In the genomic region with DNA sequence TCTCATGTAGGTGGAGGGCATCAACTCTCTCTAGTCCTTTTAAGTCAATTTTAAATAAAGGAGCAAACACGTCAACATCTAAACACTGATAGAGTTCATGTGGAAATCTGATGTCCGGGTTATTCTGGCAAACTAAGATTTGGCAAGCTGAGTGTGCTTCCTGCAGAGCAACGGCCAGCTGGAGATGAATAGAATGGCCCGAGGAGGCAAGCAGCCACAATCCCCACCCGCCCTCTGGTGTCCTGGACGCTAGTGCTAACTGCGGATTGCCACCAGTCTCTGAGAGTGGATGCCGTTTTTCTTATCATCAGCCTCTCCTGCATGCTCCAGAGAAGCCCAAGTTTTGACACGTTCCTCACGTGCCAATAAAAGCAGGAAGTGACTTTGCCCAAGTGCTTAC, we compare ENCODE assay signal across 16 mouse cellular contexts. TPM values are rescaled to one million over a fixed set of nuclear protein-coding genes. Genes with fewer than 3 reads are reported as not detected.
A peak's percentile ranks its signal among the peaks of the same experiment; 100 is the strongest.
DNase-seq lines count a peak whose midpoint lies in the region; ATAC-seq and TF ChIP-seq lines count a peak whose summit lies in the region.
"Had no signal": no experiment of that assay in that cellular context is flagged by ENCODE, and none has a peak within 500 bp of the region (broad histone marks: within the 10 kb centered on the region; RNA-seq: fewer than 3 reads in every experiment).

No protein-coding gene starts in this region.

- intact Hi-C loops in heart, adult 2 months (cut with DNase I), result no loop called here

- TF ChIP-seq CTCF in hindbrain, postnatal 0 days (IDR thresholded peaks at IDR 0.05; ENCODE audit: low read depth), result peak; percentile 28; the same call in 1 of the 2 replicates
- no peak for TF ChIP-seq CTCF in heart, adult 2 months (IDR thresholded peaks at IDR 0.05)

- H3K27me3 ChIP-seq in forebrain, embryonic 13.5 days, result peaks cover 16% of the 10 kb centered on the region
- H3K27me3 ChIP-seq in forebrain, embryonic 11.5 days (ENCODE audit: control insufficient read depth, insufficient read depth, low read length), result peaks cover 16% of the 10 kb centered on the region
- no peaks in the 10 kb centered on the region for H3K27me3 ChIP-seq in hindbrain, postnatal 0 days (ENCODE audit: insufficient read depth, low read length)
- peaks cover 7% of the 10 kb centered on the region for H3K27me3 ChIP-seq in heart, adult 2 months (ENCODE audit: control insufficient read depth, insufficient read depth, low read length)

- peak overlapping the region; percentile 68; the same call in 1 of the 2 replicates for H3K4me3 ChIP-seq in forebrain, embryonic 13.5 days
- H3K4me3 ChIP-seq in forebrain, embryonic 11.5 days (ENCODE audit: low read depth, low read length), result no peak overlapping the region
- no peak overlapping the region for H3K4me3 ChIP-seq in hindbrain, postnatal 0 days (ENCODE audit: low read length)
- no peak overlapping the region for H3K4me3 ChIP-seq in heart, adult 2 months
- H3K4me3 ChIP-seq: embryonic facial prominence, embryonic 15.5 days; liver, embryonic 15.5 days had no signal

- H3K79me2 ChIP-seq in heart, adult 2 months (replicated peaks; ENCODE audit: control insufficient read depth, insufficient read depth, low read length), result no peaks in the 10 kb centered on the region

- no peak for TF ChIP-seq POLR2A in heart, adult 2 months (IDR thresholded peaks at IDR 0.05; ENCODE audit: insufficient read depth, low read depth, low read length)

- peaks cover 3% of the 10 kb centered on the region; the same call in 1 of the 2 replicates for H3K36me3 ChIP-seq in forebrain, embryonic 13.5 days (ENCODE audit: poor library complexity, severe bottlenecking)
- H3K36me3 ChIP-seq in forebrain, embryonic 11.5 days (ENCODE audit: control insufficient read depth, insufficient read depth, low read length), result no peaks in the 10 kb centered on the region
- H3K36me3 ChIP-seq in hindbrain, postnatal 0 days (ENCODE audit: insufficient read depth, low read length), result no peaks in the 10 kb centered on the region
- H3K36me3 ChIP-seq in heart, adult 2 months (ENCODE audit: control insufficient read depth, insufficient read depth, low read length), result no peaks in the 10 kb centered on the region
- H3K36me3 ChIP-seq: embryonic facial prominence, embryonic 15.5 days; liver, embryonic 15.5 days had no signal

- TF ChIP-seq EP300 in heart, adult 2 months (IDR thresholded peaks at IDR 0.05; ENCODE audit: insufficient read depth, low read depth, low read length), result no peak

- H3K27ac ChIP-seq in forebrain, embryonic 13.5 days, result no peak overlapping the region
- H3K27ac ChIP-seq in forebrain, embryonic 11.5 days (ENCODE audit: low read depth, low read length), result no peak overlapping the region
- no peak overlapping the region for H3K27ac ChIP-seq in hindbrain, postnatal 0 days
- no peak overlapping the region for H3K27ac ChIP-seq in heart, adult 2 months
- H3K27ac ChIP-seq: embryonic facial prominence, embryonic 15.5 days; liver, embryonic 15.5 days; macrophage had no signal

- DNase-seq in forebrain, embryonic 11.5 days (ENCODE audit: low spot score), result no peak
- DNase-seq in Muller cell, postnatal 12 days (ENCODE audit: inconsistent ontology term), result peak; percentile 39
- DNase-seq in cerebellum, postnatal 14 days, result peak; percentile 81 to 83
- DNase-seq in hindbrain, postnatal 0 days (ENCODE audit: low spot score), result peak; percentile 48
- DNase-seq in heart, adult 2 months, result no peak
- no peak for DNase-seq in heart, adult 11 months
- no peak for DNase-seq in spleen, postnatal 4 days (ENCODE audit: low spot score in 2 of 2)
- DNase-seq: adrenal gland, postnatal 14 days; heart, adult 18-20 months had no signal

- H3K9ac ChIP-seq in forebrain, embryonic 13.5 days, result peak overlapping the region; percentile 46; the same call in 1 of the 2 replicates
- no peak overlapping the region for H3K9ac ChIP-seq in forebrain, embryonic 11.5 days (ENCODE audit: low read length)
- H3K9ac ChIP-seq in hindbrain, postnatal 0 days (replicated peaks; ENCODE audit: low read length), result no peak overlapping the region; the same call in 1 of the 2 replicates
- no peak overlapping the region for H3K9ac ChIP-seq in heart, adult 2 months (ENCODE audit: low read depth, low read length)
- H3K9ac ChIP-seq: embryonic facial prominence, embryonic 15.5 days; liver, embryonic 15.5 days had no signal

- peaks cover 40% of the 10 kb centered on the region for H3K4me1 ChIP-seq in forebrain, embryonic 13.5 days
- 0 out of 2 replicates have a peak, but pooled peaks cover 2% of the 10 kb centered on the region for H3K4me1 ChIP-seq in forebrain, embryonic 11.5 days (replicated peaks; ENCODE audit: control insufficient read depth, insufficient read depth, low read length)
- H3K4me1 ChIP-seq in hindbrain, postnatal 0 days (ENCODE audit: insufficient read depth, low read length), result peaks cover 21% of the 10 kb centered on the region; the same call in 1 of the 2 replicates
- H3K4me1 ChIP-seq in heart, adult 2 months (ENCODE audit: control insufficient read depth, insufficient read depth, low read length), result no peaks in the 10 kb centered on the region

- peak overlapping the region; percentile 72 for H3K4me2 ChIP-seq in forebrain, embryonic 13.5 days
- no peak overlapping the region for H3K4me2 ChIP-seq in forebrain, embryonic 11.5 days (ENCODE audit: low read depth, low read length, severe bottlenecking)
- peak overlapping the region; percentile 61 for H3K4me2 ChIP-seq in hindbrain, postnatal 0 days (ENCODE audit: low read depth, low read length)
- H3K4me2 ChIP-seq: embryonic facial prominence, embryonic 15.5 days; liver, embryonic 15.5 days had no signal

- 34% methylated on average over 10 of the region's 10 CpGs for WGBS in forebrain, embryonic 13.5 days
- 40% methylated on average over 10 of the region's 10 CpGs for WGBS in forebrain, embryonic 11.5 days
- WGBS in hindbrain, postnatal 0 days, result 16% methylated on average over 10 of the region's 10 CpGs
- WGBS in heart, adult 2 months, result 24% methylated on average over 10 of the region's 10 CpGs

- no peaks in the 10 kb centered on the region for H3K9me3 ChIP-seq in forebrain, embryonic 13.5 days (replicated peaks)
- no peaks in the 10 kb centered on the region for H3K9me3 ChIP-seq in forebrain, embryonic 11.5 days (ENCODE audit: control insufficient read depth, low read length)
- H3K9me3 ChIP-seq in hindbrain, postnatal 0 days (ENCODE audit: low read length), result no peaks in the 10 kb centered on the region
- H3K9me3 ChIP-seq: embryonic facial prominence, embryonic 15.5 days; liver, embryonic 15.5 days had no signal

- ATAC-seq in forebrain, embryonic 13.5 days, result no peak
- ATAC-seq in forebrain, embryonic 11.5 days (replicated peaks; ENCODE audit: low FRiP score), result no peak
- no peak for ATAC-seq in hindbrain, postnatal 0 days

RNA-seq across cellular contexts. Expression of a gene that starts 2.8 kb away (rescaled TPM):
- 3.5 TPM in 2 replicates for polyA plus RNA-seq in forebrain, embryonic 13.5 days (2015; fragmentation: Nextera tagmentation; extraction: Ambion mirVana)
- polyA plus RNA-seq in forebrain, embryonic 11.5 days (2014; fragmentation: Nextera tagmentation; extraction: Ambion mirVana), result 8.2 and 13.5 TPM in 2 replicates
- 146 and 153 TPM in 2 replicates for total RNA-seq in hindbrain, postnatal 0 days (2014; rRNA removed)
- polyA plus RNA-seq in hindbrain, postnatal 0 days (2015; fragmentation: Nextera tagmentation; extraction: Ambion mirVana), result 18.3 and 19.9 TPM in 2 replicates
- not detected for total RNA-seq in heart, adult 2 months (2021)
- polyA plus RNA-seq in heart, adult 2 months (2012; rRNA removed), result 0.03 TPM in 1 of 2 replicates, not detected in the other
- total RNA-seq: heart, adult 18-20 months; hematopoietic stem cell, adult 5-6 weeks had no signal
- polyA plus RNA-seq: macrophage had no signal

RNA-seq across cellular contexts. Expression of a gene that starts 19.5 kb away (rescaled TPM):
- polyA plus RNA-seq in forebrain, embryonic 13.5 days (2015; fragmentation: Nextera tagmentation; extraction: Ambion mirVana), result 9.1 and 10.6 TPM in 2 replicates
- polyA plus RNA-seq in forebrain, embryonic 11.5 days (2014; fragmentation: Nextera tagmentation; extraction: Ambion mirVana), result 1.3 and 2.6 TPM in 2 replicates
- 96.8 and 111 TPM in 2 replicates for total RNA-seq in hindbrain, postnatal 0 days (2014; rRNA removed)
- polyA plus RNA-seq in hindbrain, postnatal 0 days (2015; fragmentation: Nextera tagmentation; extraction: Ambion mirVana), result 202 and 222 TPM in 2 replicates
- not detected for total RNA-seq in heart, adult 2 months (2021)
- 0.20 and 0.31 TPM in 2 replicates for polyA plus RNA-seq in heart, adult 2 months (2012; rRNA removed)
- total RNA-seq: heart, adult 18-20 months; hematopoietic stem cell, adult 5-6 weeks had no signal
- polyA plus RNA-seq: kidney, embryonic 14.5 days; limb, embryonic 11.5 days; liver, embryonic 15.5 days; macrophage had no signal

RNA-seq across cellular contexts. Expression of a gene that starts 36.9 kb away (rescaled TPM):
- not detected in 2 replicates for polyA plus RNA-seq in forebrain, embryonic 13.5 days (2015; fragmentation: Nextera tagmentation; extraction: Ambion mirVana)
- not detected in 2 replicates for polyA plus RNA-seq in forebrain, embryonic 11.5 days (2014; fragmentation: Nextera tagmentation; extraction: Ambion mirVana)
- not detected in 2 replicates for total RNA-seq in hindbrain, postnatal 0 days (2014; rRNA removed)
- polyA plus RNA-seq in hindbrain, postnatal 0 days (2015; fragmentation: Nextera tagmentation; extraction: Ambion mirVana), result not detected in 2 replicates
- not detected for total RNA-seq in heart, adult 2 months (2021)
- not detected in 2 replicates for polyA plus RNA-seq in heart, adult 2 months (2012; rRNA removed)
- total RNA-seq: adrenal gland, postnatal 14 days; heart, adult 18-20 months; hematopoietic stem cell, adult 5-6 weeks had no signal
- polyA plus RNA-seq: embryonic facial prominence, embryonic 15.5 days; kidney, embryonic 14.5 days; limb, embryonic 11.5 days; liver, embryonic 15.5 days; macrophage had no signal

RNA-seq across cellular contexts. Expression of a gene that starts 42.3 kb away (rescaled TPM):
- 11.9 and 15.0 TPM in 2 replicates for polyA plus RNA-seq in forebrain, embryonic 13.5 days (2015; fragmentation: Nextera tagmentation; extraction: Ambion mirVana)
- polyA plus RNA-seq in forebrain, embryonic 11.5 days (2014; fragmentation: Nextera tagmentation; extraction: Ambion mirVana), result 6.9 and 8.1 TPM in 2 replicates
- 53.2 and 60.5 TPM in 2 replicates for total RNA-seq in hindbrain, postnatal 0 days (2014; rRNA removed)
- polyA plus RNA-seq in hindbrain, postnatal 0 days (2015; fragmentation: Nextera tagmentation; extraction: Ambion mirVana), result 143 and 153 TPM in 2 replicates
- 10 to 100 TPM; 10.0 to 12.7 TPM for total RNA-seq in heart, adult 2 months (2021)
- 7.2 and 7.6 TPM in 2 replicates for polyA plus RNA-seq in heart, adult 2 months (2012; rRNA removed)
- total RNA-seq: hematopoietic stem cell, adult 5-6 weeks had no signal

RNA-seq across cellular contexts. Expression of a gene that starts 45.6 kb away (rescaled TPM):
- polyA plus RNA-seq in forebrain, embryonic 13.5 days (2015; fragmentation: Nextera tagmentation; extraction: Ambion mirVana), result 0.05 TPM in 1 of 2 replicates, not detected in the other
- polyA plus RNA-seq in forebrain, embryonic 11.5 days (2014; fragmentation: Nextera tagmentation; extraction: Ambion mirVana), result not detected in 2 replicates
- 0.22 and 0.37 TPM in 2 replicates for total RNA-seq in hindbrain, postnatal 0 days (2014; rRNA removed)
- 0.35 and 0.41 TPM in 2 replicates for polyA plus RNA-seq in hindbrain, postnatal 0 days (2015; fragmentation: Nextera tagmentation; extraction: Ambion mirVana)
- not detected for total RNA-seq in heart, adult 2 months (2021)
- polyA plus RNA-seq in heart, adult 2 months (2012; rRNA removed), result 0.04 TPM in 1 of 2 replicates, not detected in the other
- total RNA-seq: heart, adult 18-20 months; hematopoietic stem cell, adult 5-6 weeks had no signal
- polyA plus RNA-seq: embryonic facial prominence, embryonic 15.5 days; limb, embryonic 11.5 days; macrophage had no signal

Comparison
In these comparisons a context has a peak if more than half of its experiments do, and no peak if none do; other contexts are left out.
1. DNase-seq: peak in Muller cell, postnatal 12 days (single experiment), cerebellum, postnatal 14 days (2 of 2) and hindbrain, postnatal 0 days (single experiment); none in forebrain, embryonic 11.5 days (single experiment), heart, adult 2 months (0 of 2), heart, adult 11 months (single experiment) and spleen, postnatal 4 days (0 of 2).
2. RNA of a gene that starts 19.5 kb away (polyA plus RNA-seq): 202 to 222 TPM in hindbrain, postnatal 0 days; 9.1 to 10.6 TPM in forebrain, embryonic 13.5 days, 1.3 to 2.6 TPM in forebrain, embryonic 11.5 days and 0.20 to 0.31 TPM in heart, adult 2 months; every median in the first group is over 10 times any median in the second.